In the genomic region with DNA sequence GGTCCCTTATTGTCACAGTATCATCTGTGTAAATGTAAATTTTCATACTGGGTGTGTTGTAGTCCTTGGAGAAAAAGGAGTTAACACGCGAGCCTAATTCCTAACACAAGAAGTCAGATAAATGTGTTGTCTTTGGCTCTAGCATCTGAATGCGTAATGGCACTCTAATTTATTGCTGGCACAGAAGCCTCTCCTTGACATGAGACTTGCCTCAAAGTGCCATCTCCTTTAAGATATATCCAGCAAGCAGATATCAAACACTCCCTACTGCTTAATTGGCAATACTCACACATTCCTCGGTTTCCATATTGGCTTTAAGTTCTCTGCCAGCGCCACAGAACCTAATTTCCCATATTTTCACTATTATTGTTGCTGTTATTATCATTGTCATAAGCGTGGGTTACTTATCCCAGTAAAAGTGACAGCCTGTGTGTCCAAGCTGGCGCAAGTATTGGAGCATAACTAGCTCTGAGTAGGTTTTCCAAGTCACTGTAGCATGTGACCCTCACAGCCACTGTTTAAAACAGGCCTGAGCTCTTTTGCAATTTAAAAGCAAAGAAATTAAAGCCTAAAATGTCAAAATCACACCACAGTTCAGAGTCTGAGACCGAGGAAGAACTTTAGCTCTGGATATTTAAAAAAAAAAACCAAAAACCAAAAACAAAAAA, we compare ENCODE assay signal across 30 mouse cellular contexts.
A peak's percentile ranks its signal among the peaks of the same experiment; 100 is the strongest.
DNase-seq lines count a peak whose midpoint lies in the region; ATAC-seq and TF ChIP-seq lines count a peak whose summit lies in the region.
"Had no signal": no experiment of that assay in that cellular context is flagged by ENCODE, and none has a peak within 500 bp of the region (broad histone marks: within the 10 kb centered on the region; RNA-seq: fewer than 3 reads in every experiment).

No protein-coding gene starts in this region.

- H3K4me1 ChIP-seq in kidney, postnatal 0 days (replicated peaks; ENCODE audit: insufficient read depth, low read length), result no peaks in the 10 kb centered on the region
- no peaks in the 10 kb centered on the region for H3K4me1 ChIP-seq in forebrain, embryonic 16.5 days (replicated peaks; ENCODE audit: control insufficient read depth, insufficient read depth, low read length)
- H3K4me1 ChIP-seq: hindbrain, embryonic 12.5 days; intestine, embryonic 15.5 days; kidney, embryonic 15.5 days; midbrain, embryonic 12.5 days; neural tube, embryonic 13.5 days had no signal

- no peak overlapping the region for H3K4me2 ChIP-seq in kidney, postnatal 0 days (ENCODE audit: low read length)
- H3K4me2 ChIP-seq in forebrain, embryonic 16.5 days (ENCODE audit: low read length), result no peak overlapping the region
- H3K4me2 ChIP-seq: embryonic facial prominence, embryonic 15.5 days; heart, embryonic 13.5 days; hindbrain, embryonic 12.5 days; intestine, embryonic 15.5 days; kidney, embryonic 15.5 days; limb, embryonic 13.5 days; liver, embryonic 11.5 days; midbrain, embryonic 12.5 days; neural tube, embryonic 13.5 days had no signal

- no peak overlapping the region for H3K4me3 ChIP-seq in kidney, postnatal 0 days (replicated peaks; ENCODE audit: low read depth, low read length)
- no peak overlapping the region for H3K4me3 ChIP-seq in forebrain, embryonic 16.5 days (replicated peaks; ENCODE audit: low read length)
- H3K4me3 ChIP-seq: embryonic facial prominence, embryonic 10.5 days; embryonic facial prominence, embryonic 15.5 days; heart, embryonic 13.5 days; hindbrain, embryonic 12.5 days; intestine, embryonic 15.5 days; kidney, embryonic 15.5 days; limb, embryonic 13.5 days; midbrain, embryonic 12.5 days; neural tube, embryonic 13.5 days had no signal

- intact Hi-C loops in heart, postnatal 25 days (cut with DNase I), result no loop called here

- H3K9me3 ChIP-seq in kidney, postnatal 0 days (replicated peaks; ENCODE audit: low read length), result no peaks in the 10 kb centered on the region
- H3K9me3 ChIP-seq in forebrain, embryonic 16.5 days (ENCODE audit: control insufficient read depth, low read length), result no peaks in the 10 kb centered on the region
- H3K9me3 ChIP-seq: embryonic facial prominence, embryonic 10.5 days; embryonic facial prominence, embryonic 15.5 days; G1E; heart, embryonic 13.5 days; hindbrain, embryonic 12.5 days; intestine, embryonic 15.5 days; kidney, embryonic 15.5 days; limb, embryonic 13.5 days; midbrain, embryonic 12.5 days; neural tube, embryonic 13.5 days had no signal

- 72% methylated on average over 8 of the region's 8 CpGs for WGBS in kidney, postnatal 0 days
- 70% methylated on average over 8 of the region's 8 CpGs for WGBS in forebrain, embryonic 16.5 days

- no peak for ATAC-seq in kidney, postnatal 0 days (replicated peaks; ENCODE audit: low FRiP score, low read depth)
- peak; percentile 86 for ATAC-seq in forebrain, embryonic 16.5 days
- ATAC-seq: hindbrain, postnatal 0 days; intestine, embryonic 15.5 days; liver, postnatal 0 days had no signal

- peak; percentile 40 for DNase-seq in adrenal gland, adult 2 months
- no peak for DNase-seq in adrenal gland, postnatal 4 days (ENCODE audit: low spot score in 2 of 2)
- peak; percentile 93 for DNase-seq in heart, adult 11 months
- DNase-seq in heart, postnatal 25 days (ENCODE audit: low spot score), result no peak
- peak; percentile 20 for DNase-seq in kidney, postnatal 0 days (ENCODE audit: low spot score)
- DNase-seq in kidney, postnatal 4 days, result no peak
- DNase-seq in layer of hippocampus, postnatal 25 days (ENCODE audit: extremely low spot score in 1 of 2, low spot score in 1 of 2), result no peak
- DNase-seq: adrenal gland, postnatal 25 days; cerebellum, adult 8-10 months; cerebellum, postnatal 25 days; gastrocnemius, postnatal 10 days; liver, postnatal 0 days; lung, postnatal 36 days; right cerebral cortex, postnatal 4 days; thymus, adult 18-20 months; thymus, postnatal 25 days had no signal

- no peaks in the 10 kb centered on the region for H3K27me3 ChIP-seq in kidney, postnatal 0 days (ENCODE audit: insufficient read depth, low read length)
- no peaks in the 10 kb centered on the region for H3K27me3 ChIP-seq in forebrain, embryonic 16.5 days (replicated peaks; ENCODE audit: control insufficient read depth, insufficient read depth, low read length)
- H3K27me3 ChIP-seq: embryonic facial prominence, embryonic 15.5 days; heart, embryonic 13.5 days; hindbrain, embryonic 12.5 days; intestine, embryonic 15.5 days; kidney, embryonic 15.5 days; limb, embryonic 13.5 days; midbrain, embryonic 12.5 days; neural tube, embryonic 13.5 days had no signal

- no peak for TF ChIP-seq CTCF in kidney, postnatal 0 days (IDR thresholded peaks at IDR 0.05; ENCODE audit: low read depth)

- H3K9ac ChIP-seq in kidney, postnatal 0 days (ENCODE audit: low read depth, low read length), result no peak overlapping the region
- no peak overlapping the region for H3K9ac ChIP-seq in forebrain, embryonic 16.5 days (replicated peaks; ENCODE audit: low read depth, low read length)
- H3K9ac ChIP-seq: embryonic facial prominence, embryonic 15.5 days; heart, embryonic 13.5 days; hindbrain, embryonic 12.5 days; intestine, embryonic 15.5 days; kidney, embryonic 15.5 days; limb, embryonic 13.5 days; liver, postnatal 0 days; midbrain, embryonic 12.5 days; neural tube, embryonic 13.5 days had no signal

- no peak overlapping the region for H3K27ac ChIP-seq in kidney, postnatal 0 days
- H3K27ac ChIP-seq in forebrain, embryonic 16.5 days (ENCODE audit: low read length), result no peak overlapping the region
- H3K27ac ChIP-seq: embryonic facial prominence, embryonic 10.5 days; embryonic facial prominence, embryonic 15.5 days; heart, embryonic 13.5 days; hindbrain, embryonic 12.5 days; hindbrain, postnatal 0 days; intestine, embryonic 15.5 days; kidney, embryonic 15.5 days; limb, embryonic 13.5 days; midbrain, embryonic 12.5 days; neural tube, embryonic 13.5 days; stomach, postnatal 0 days had no signal

- no peaks in the 10 kb centered on the region for H3K36me3 ChIP-seq in kidney, postnatal 0 days (ENCODE audit: insufficient read depth, low read length)
- H3K36me3 ChIP-seq in forebrain, embryonic 16.5 days (ENCODE audit: control insufficient read depth, insufficient read depth), result no peaks in the 10 kb centered on the region
- H3K36me3 ChIP-seq: embryonic facial prominence, embryonic 10.5 days; embryonic facial prominence, embryonic 15.5 days; G1E; heart, embryonic 13.5 days; hindbrain, embryonic 12.5 days; intestine, embryonic 15.5 days; kidney, embryonic 15.5 days; limb, embryonic 13.5 days; midbrain, embryonic 12.5 days; neural tube, embryonic 13.5 days had no signal

Comparison
In these comparisons a context has a peak if more than half of its experiments do, and no peak if none do; other contexts are left out.
1. DNase-seq: peak in adrenal gland, adult 2 months (single experiment), heart, adult 11 months (single experiment) and kidney, postnatal 0 days (single experiment); none in adrenal gland, postnatal 4 days (0 of 2), heart, postnatal 25 days (single experiment), kidney, postnatal 4 days (0 of 2) and layer of hippocampus, postnatal 25 days (0 of 2).